Mouse (Mus musculus): ENCODE measurements around the gene Dnah17. TPM values are rescaled to one million over a fixed set of nuclear protein-coding genes. Genes with fewer than 3 reads are reported as not detected.

Dnah17 gene
- total RNA-seq, 2 experiments from 2014 or later, result 0.07 to 0.15 TPM

GRCm38 (mm10) chr11:118071227-118071912, 59.1 kb downstream of the Dnah17 start:
- no peak overlapping the region for H3K27ac ChIP-seq
- DNase-seq (ENCODE audit: low spot score in 2 of 2), result no peak
- no peak overlapping the region for H3K4me3 ChIP-seq
- TF ChIP-seq CTCF (conservative IDR thresholded peaks at IDR 0.05), result no peak

GRCm38 (mm10) chr11:118068812-118069332, 61.6 kb downstream of the Dnah17 start:
- H3K4me3 ChIP-seq, result no peak overlapping the region
- no peak overlapping the region for H3K27ac ChIP-seq
- no peak for TF ChIP-seq CTCF (conservative IDR thresholded peaks at IDR 0.05)
- DNase-seq (ENCODE audit: low spot score in 2 of 2), result no peak

GRCm38 (mm10) chr11:118067588-118067987, 62.8 kb downstream of the Dnah17 start:
- no peak for DNase-seq (ENCODE audit: low spot score in 2 of 2)
- TF ChIP-seq CTCF (conservative IDR thresholded peaks at IDR 0.05), result no peak
- no peak overlapping the region for H3K4me3 ChIP-seq
- no peak overlapping the region for H3K27ac ChIP-seq

GRCm38 (mm10) chr11:118060038-118060437, 70.4 kb downstream of the Dnah17 start:
- Histone ChIP-seq H3K27ac (no peak overlapping the region), H3K4me3 (no peak overlapping the region)
- DNase-seq (ENCODE audit: low spot score in 2 of 2), result no peak
- no peak for TF ChIP-seq CTCF (conservative IDR thresholded peaks at IDR 0.05)

- TF ChIP-seq CTCF (conservative IDR thresholded peaks at IDR 0.05), result no peak
- H3K27ac ChIP-seq, result no peak overlapping the region
- H3K4me3 ChIP-seq, result no peak overlapping the region
- no peak for DNase-seq (ENCODE audit: low spot score in 2 of 2)
Observed at GRCm38 (mm10) chr11:118058872-118059271, 71.6 kb downstream of the Dnah17 start.

GRCm38 (mm10) chr11:118058367-118058766, 72.1 kb downstream of the Dnah17 start:
- no peak for DNase-seq (ENCODE audit: low spot score in 2 of 2)
- no peak overlapping the region for H3K27ac ChIP-seq
- TF ChIP-seq CTCF (conservative IDR thresholded peaks at IDR 0.05), result no peak

GRCm38 (mm10) chr11:118050174-118050573, 80.3 kb downstream of the Dnah17 start:
- TF ChIP-seq CTCF (conservative IDR thresholded peaks at IDR 0.05), result no peak
- no peak for DNase-seq (ENCODE audit: low spot score in 2 of 2)
- Histone ChIP-seq H3K27ac (no peak overlapping the region), H3K4me3 (no peak overlapping the region)

More at GRCm38 (mm10) chr11:118058367-118058766, 72.1 kb downstream of the Dnah17 start:
- no peak overlapping the region for H3K4me3 ChIP-seq

- no peak for DNase-seq (ENCODE audit: low spot score in 2 of 2)
- no peak overlapping the region for H3K27ac ChIP-seq
- no peak for TF ChIP-seq CTCF (conservative IDR thresholded peaks at IDR 0.05)
- H3K4me3 ChIP-seq, result no peak overlapping the region
Observed at GRCm38 (mm10) chr11:118049641-118050040, 80.8 kb downstream of the Dnah17 start.

- H3K27ac ChIP-seq, result peak overlapping the region; percentile 82
Observed at GRCm38 (mm10) chr11:118043293-118043907, 87.0 kb downstream of the Dnah17 start.

GRCm38 (mm10) chr11:118042791-118043190, 87.6 kb downstream of the Dnah17 start:
- H3K4me3 ChIP-seq, result no peak overlapping the region
- peak overlapping the region; percentile 82 for H3K27ac ChIP-seq
- no peak for DNase-seq (ENCODE audit: low spot score in 2 of 2)
- no peak for TF ChIP-seq CTCF (conservative IDR thresholded peaks at IDR 0.05)

More at GRCm38 (mm10) chr11:118043293-118043907, 87.0 kb downstream of the Dnah17 start:
- H3K4me3 ChIP-seq, result no peak overlapping the region
- peak; percentile 46 for TF ChIP-seq CTCF (conservative IDR thresholded peaks at IDR 0.05)
- peak; percentile 64 to 76 for DNase-seq (ENCODE audit: low spot score in 2 of 2)

- Histone ChIP-seq H3K4me3 (no peak overlapping the region), H3K27ac (no peak overlapping the region)
- TF ChIP-seq CTCF (conservative IDR thresholded peaks at IDR 0.05), result no peak
- no peak for DNase-seq (ENCODE audit: low spot score in 2 of 2)
Observed at GRCm38 (mm10) chr11:118035068-118035467, 95.4 kb downstream of the Dnah17 start.

- no peak for DNase-seq (ENCODE audit: low spot score in 2 of 2)
- Histone ChIP-seq H3K4me3 (no peak overlapping the region), H3K27ac (no peak overlapping the region)
- no peak for TF ChIP-seq CTCF (conservative IDR thresholded peaks at IDR 0.05)
Observed at GRCm38 (mm10) chr11:118034395-118034794, 96.0 kb downstream of the Dnah17 start.

- Histone ChIP-seq H3K27ac (no peak overlapping the region), H3K4me3 (no peak overlapping the region)
- no peak for TF ChIP-seq CTCF (conservative IDR thresholded peaks at IDR 0.05)
- DNase-seq (ENCODE audit: low spot score in 2 of 2), result no peak
Observed at GRCm38 (mm10) chr11:118031134-118031533, 99.3 kb downstream of the Dnah17 start.
